ENCODE assay signal across 18 mouse cellular contexts in genomic region chr11:83016093-83016492, GRCm38 (mm10). TPM values are rescaled to one million over a fixed set of nuclear protein-coding genes. Genes with fewer than 3 reads are reported as not detected.
DNase-seq lines count a peak whose midpoint lies in the region; ATAC-seq lines count a peak whose summit lies in the region.
"Had no signal": no experiment of that assay in that cellular context is flagged by ENCODE, and none has a peak within 500 bp of the region (broad histone marks: within the 10 kb centered on the region; RNA-seq: fewer than 3 reads in every experiment).

No protein-coding gene starts in this region.

- ATAC-seq in CD4-positive, CD25-positive, alpha-beta regulatory T cell, adult 4 months, result peak; percentile 17
- ATAC-seq: forebrain, embryonic 15.5 days; hindbrain, embryonic 16.5 days had no signal

- peak; percentile 12 for DNase-seq in thymus, postnatal 0 days (ENCODE audit: low spot score)
- no peak for DNase-seq in thymus, postnatal 25 days
- peak; percentile 26 for DNase-seq in naive thymus-derived CD4-positive, alpha-beta T cell, adult 2 months (ENCODE audit: low read depth)
- DNase-seq in urinary bladder, postnatal 25 days (ENCODE audit: low spot score), result no peak
- DNase-seq in cerebellum, postnatal 36 days, result no peak
- DNase-seq in ovary, adult 18-20 months (ENCODE audit: low spot score), result no peak
- DNase-seq: adrenal gland, postnatal 10 days; cerebellum, adult 11 months; cerebellum, adult 8-10 months; cerebellum, postnatal 14 days; gastrocnemius, postnatal 10 days; heart, adult 18-20 months; heart, postnatal 10 days; heart, postnatal 4 days had no signal

RNA-seq across cellular contexts. Expression of gene Slfn8, which starts 4.5 kb away (rescaled TPM):
- polyA plus RNA-seq in thymus, postnatal 0 days (2015; fragmentation: Nextera tagmentation; extraction: Ambion mirVana), result 5.9 and 7.1 TPM in 2 replicates
- polyA plus RNA-seq in CD4-positive, CD25-positive, alpha-beta regulatory T cell, adult 4 months (2017; shearing (Covaris generic)), result 100 to 1,000 TPM; 109 to 141 TPM
- polyA plus RNA-seq: G1E had no signal

RNA-seq across cellular contexts. Expression of gene Slfn9, which starts 24.5 kb away (rescaled TPM):
- polyA plus RNA-seq in thymus, postnatal 0 days (2015; fragmentation: Nextera tagmentation; extraction: Ambion mirVana), result 5.8 and 7.7 TPM in 2 replicates
- polyA plus RNA-seq in CD4-positive, CD25-positive, alpha-beta regulatory T cell, adult 4 months (2017; shearing (Covaris generic)), result 10 to 100 TPM; 10.7 to 17.9 TPM
- polyA plus RNA-seq: G1E had no signal

RNA-seq across cellular contexts. Expression of gene Slfn2, which starts 48.8 kb away (rescaled TPM):
- 129 and 142 TPM in 2 replicates for polyA plus RNA-seq in thymus, postnatal 0 days (2015; fragmentation: Nextera tagmentation; extraction: Ambion mirVana)
- 100 to 1,000 TPM; 806 to 834 TPM for polyA plus RNA-seq in CD4-positive, CD25-positive, alpha-beta regulatory T cell, adult 4 months (2017; shearing (Covaris generic))

Comparison
In these comparisons a context has a peak if more than half of its experiments do, and no peak if none do; other contexts are left out.
1. DNase-seq: peak in thymus, postnatal 0 days (single experiment) and naive thymus-derived CD4-positive, alpha-beta T cell, adult 2 months (single experiment); none in thymus, postnatal 25 days (single experiment), urinary bladder, postnatal 25 days (single experiment), cerebellum, postnatal 36 days (0 of 2) and ovary, adult 18-20 months (single experiment).
2. RNA of gene Slfn8, which starts 4.5 kb away (polyA plus RNA-seq): 109 to 141 TPM in CD4-positive, CD25-positive, alpha-beta regulatory T cell, adult 4 months; 5.9 to 7.1 TPM in thymus, postnatal 0 days; every median in the first group is over 10 times any median in the second.